Mouse (Mus musculus) lung, embryonic 15.5 days (tissue): Measurements from ENCODE around the gene Slc25a29. TPM values are rescaled to one million over a fixed set of nuclear protein-coding genes. Genes with fewer than 3 reads are reported as not detected.

Experiments
- ATAC-seq: fragments of 200-750 bp; cut with Nextera tagmentation; 2 replicates; pipeline ENCODE4 v1.8.0; 2017; ENCODE audit warnings: moderate number of reproducible peaks, borderline replicate concordance; ENCODE audit not compliant: low FRiP score, low TSS enrichment; ENCODE audit errors: extremely low read depth
- H3K27ac ChIP-seq: fragments of 300-500 bp; sonication (generic); 2 replicates; pipeline ENCODE4 v1.5.1; 2015; ENCODE audit warnings: moderate library complexity, mild to moderate bottlenecking, inconsistent platforms
- H3K27me3 ChIP-seq: fragments of 300-500 bp; sonication (generic); 2 replicates; pipeline ENCODE4 v1.6.1; 2015; ENCODE audit warnings: inconsistent platforms
- H3K36me3 ChIP-seq: fragments of 300-500 bp; sonication (generic); 2 replicates; pipeline ENCODE4 v1.6.1; 2015; ENCODE audit warnings: inconsistent platforms
- H3K4me1 ChIP-seq: fragments of 300-500 bp; sonication (generic); 2 replicates; pipeline ENCODE4 v1.6.1; 2015; ENCODE audit warnings: inconsistent platforms
- H3K4me2 ChIP-seq: fragments of 300-500 bp; sonication (generic); 2 replicates; pipeline ENCODE4 v1.6.1; 2015; ENCODE audit warnings: inconsistent platforms, mild to moderate bottlenecking, moderate library complexity
- H3K4me3 ChIP-seq: fragments of 300-500 bp; sonication (generic); 2 replicates; pipeline ENCODE4 v1.5.1; 2015; ENCODE audit warnings: mild to moderate bottlenecking, inconsistent platforms
- H3K9ac ChIP-seq: fragments of 300-500 bp; sonication (generic); 2 replicates; pipeline ENCODE4 v1.6.1; 2015; ENCODE audit warnings: inconsistent platforms
- H3K9me3 ChIP-seq: fragments of 300-500 bp; sonication (generic); 2 replicates; pipeline ENCODE4 v1.6.1; 2016; ENCODE audit warnings: inconsistent platforms
- WGBS: fragments of 180-500 bp; shearing (Covaris S2); methylation state at CpG from one replicate; pipeline ENCODE4 v1.1.7; 2015; 5-methylcytosine and 5-hydroxymethylcytosine counted together
- polyA plus RNA-seq: library from polyadenylated mRNA; unstranded; fragments of >200 nt; fragmentation: Nextera tagmentation; extraction: Ambion mirVana; gene quantifications from 2 replicates; pipeline ENCODE4 v1.2.1, GENCODE M21; 2015

The Slc25a29 gene
- polyA plus RNA-seq, result 8.0 and 8.6 TPM in 2 replicates

- whole genome bisulfite sequencing, result under 1% methylated on average over 53 of the region's 53 CpGs
- Histone ChIP-seq H3K9ac (peak within 1 kb of the TSS; percentile 85), H3K9me3 (no peaks in the 10 kb centered on the region), H3K4me1 (peaks cover 55% of the 10 kb centered on the region), H3K27me3 (no peaks in the 10 kb centered on the region), H3K4me3 (peak within 1 kb of the TSS; percentile 76), H3K4me2 (peak within 1 kb of the TSS; percentile 94), H3K36me3 (0 out of 2 replicates have a peak, but pooled peaks cover 6% of the 10 kb centered on the region), H3K27ac (peak within 1 kb of the TSS; percentile 90)
- ATAC-seq, result peak; percentile 98
Measured at GRCm38 (mm10) chr12:108835840-108836409, at the start of gene Slc25a29, which contains the start of gene Slc25a47. Gene Slc25a29, minus strand, starts transcription at chr12:108835883. Gene Slc25a47, plus strand, starts transcription at chr12:108836046.

DNA sequence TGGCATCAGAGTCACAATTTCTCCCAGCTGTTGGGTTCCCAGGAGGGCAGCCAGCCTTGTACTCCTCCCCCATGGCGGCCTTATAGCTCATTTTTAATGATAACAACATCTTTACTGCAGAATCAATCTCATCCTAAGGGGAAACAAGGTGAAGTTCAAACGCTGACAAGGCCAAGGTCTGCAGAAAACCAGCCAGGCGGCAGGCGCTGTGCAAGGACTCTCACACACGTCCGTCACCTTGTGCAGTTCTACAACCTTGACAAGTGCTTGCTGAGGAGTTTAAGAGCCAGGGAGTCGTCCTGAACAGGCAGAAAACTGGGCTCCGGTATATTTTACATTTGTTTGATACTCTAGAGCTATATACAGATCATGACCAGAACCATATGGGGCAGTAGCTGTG, 47.1 kb upstream of the Slc25a29 start:
- Histone ChIP-seq H3K4me3 (no peak overlapping the region), H3K27ac (no peak overlapping the region), H3K27me3 (no peaks in the 10 kb centered on the region), H3K4me1 (no peaks in the 10 kb centered on the region), H3K36me3 (peaks cover 68% of the 10 kb centered on the region), H3K4me2 (no peak overlapping the region), H3K9me3 (no peaks in the 10 kb centered on the region), H3K9ac (no peak overlapping the region)
- no peak for ATAC-seq
- 83% methylated on average over 8 of the region's 8 CpGs for WGBS

DNA sequence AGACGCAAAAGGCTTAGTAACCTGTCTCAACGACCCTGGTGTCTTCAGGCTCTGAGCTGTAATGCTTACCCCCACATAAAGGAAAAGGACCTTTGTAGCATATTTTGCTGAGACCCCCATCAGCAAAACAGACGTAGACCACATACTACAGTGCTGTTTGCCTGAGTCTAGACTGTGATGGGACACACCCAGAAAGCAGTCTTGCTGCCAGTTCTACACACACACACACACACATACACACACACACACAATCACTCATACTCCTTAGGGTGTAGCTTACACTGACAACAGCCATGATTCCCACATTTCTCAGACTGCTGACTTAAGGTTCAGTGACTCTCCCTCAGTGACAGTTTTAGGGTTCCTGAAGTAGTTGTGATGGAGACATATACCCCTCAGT, 45.5 kb upstream of the Slc25a29 start:
- 80% methylated on average over 3 of the region's 3 CpGs for WGBS
- Histone ChIP-seq H3K9me3 (no peaks in the 10 kb centered on the region), H3K36me3 (peaks cover 55% of the 10 kb centered on the region), H3K4me1 (no peaks in the 10 kb centered on the region), H3K4me3 (no peak overlapping the region), H3K27me3 (no peaks in the 10 kb centered on the region), H3K9ac (no peak overlapping the region), H3K4me2 (no peak overlapping the region), H3K27ac (no peak overlapping the region)
- ATAC-seq, result no peak

GRCm38 (mm10) chr12:108880606-108881005, 44.9 kb upstream of the Slc25a29 start:
- Histone ChIP-seq H3K9me3 (no peaks in the 10 kb centered on the region), H3K36me3 (peaks cover 53% of the 10 kb centered on the region), H3K4me3 (no peak overlapping the region), H3K9ac (no peak overlapping the region), H3K27me3 (no peaks in the 10 kb centered on the region), H3K4me2 (no peak overlapping the region), H3K4me1 (no peaks in the 10 kb centered on the region), H3K27ac (no peak overlapping the region)
- ATAC-seq, result no peak
- 92% methylated on average over 5 of the region's 5 CpGs for WGBS

DNA sequence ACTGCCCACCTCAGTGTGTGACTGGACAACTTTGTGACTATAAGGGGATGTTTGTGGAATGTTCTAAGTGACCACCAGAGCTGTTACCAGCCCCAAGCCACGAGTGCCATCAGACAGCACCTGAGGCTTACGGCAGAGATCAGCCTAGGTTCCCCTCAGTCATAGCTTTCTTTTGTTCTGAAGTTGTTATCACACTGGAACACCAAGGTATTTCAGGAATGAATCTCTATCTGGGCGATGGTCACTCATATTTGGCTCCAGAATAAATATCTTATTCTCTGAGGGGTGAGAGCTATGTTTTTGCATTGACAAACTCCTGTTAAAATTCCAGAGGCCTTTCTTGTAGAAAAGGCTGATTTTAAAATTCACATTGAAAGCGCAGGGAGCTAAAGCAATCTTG, 43.5 kb upstream of the Slc25a29 start:
- Histone ChIP-seq H3K27me3 (no peaks in the 10 kb centered on the region), H3K27ac (no peak overlapping the region), H3K4me1 (no peaks in the 10 kb centered on the region), H3K9me3 (no peaks in the 10 kb centered on the region), H3K4me3 (no peak overlapping the region), H3K4me2 (no peak overlapping the region), H3K36me3 (peaks cover 55% of the 10 kb centered on the region), H3K9ac (no peak overlapping the region)
- ATAC-seq, result no peak
- 83% methylated on average over 4 of the region's 4 CpGs for WGBS

DNA sequence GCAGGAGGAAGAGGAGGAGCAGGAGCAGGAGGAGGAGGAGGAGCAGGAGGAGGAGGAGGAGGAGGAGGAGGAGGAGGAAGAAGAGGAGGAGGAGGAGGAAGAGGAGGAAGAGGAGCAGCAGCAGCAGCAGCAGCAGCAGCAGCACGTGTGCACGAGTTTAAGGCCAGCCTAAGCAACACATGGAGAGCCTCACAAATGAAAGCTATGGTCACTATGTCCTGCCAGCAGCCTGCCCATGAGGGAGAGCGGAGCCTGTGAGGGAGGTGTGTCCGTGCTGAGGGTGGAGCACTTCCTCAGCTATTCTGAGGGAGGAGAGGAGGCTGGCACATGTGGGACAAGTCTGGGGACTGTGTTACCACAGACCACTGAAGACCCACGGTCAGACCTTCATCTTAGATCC, 37.4 kb upstream of the Slc25a29 start:
- H3K9ac ChIP-seq, result no peak overlapping the region
- no peaks in the 10 kb centered on the region for H3K9me3 ChIP-seq
- ATAC-seq, result no peak
- peaks cover 54% of the 10 kb centered on the region for H3K36me3 ChIP-seq
- H3K4me3 ChIP-seq, result no peak overlapping the region
- H3K4me1 ChIP-seq, result no peaks in the 10 kb centered on the region
- no peak overlapping the region for H3K4me2 ChIP-seq
- H3K27ac ChIP-seq, result no peak overlapping the region
- 62% methylated on average over 5 of the region's 5 CpGs for WGBS
- no peaks in the 10 kb centered on the region for H3K27me3 ChIP-seq

DNA sequence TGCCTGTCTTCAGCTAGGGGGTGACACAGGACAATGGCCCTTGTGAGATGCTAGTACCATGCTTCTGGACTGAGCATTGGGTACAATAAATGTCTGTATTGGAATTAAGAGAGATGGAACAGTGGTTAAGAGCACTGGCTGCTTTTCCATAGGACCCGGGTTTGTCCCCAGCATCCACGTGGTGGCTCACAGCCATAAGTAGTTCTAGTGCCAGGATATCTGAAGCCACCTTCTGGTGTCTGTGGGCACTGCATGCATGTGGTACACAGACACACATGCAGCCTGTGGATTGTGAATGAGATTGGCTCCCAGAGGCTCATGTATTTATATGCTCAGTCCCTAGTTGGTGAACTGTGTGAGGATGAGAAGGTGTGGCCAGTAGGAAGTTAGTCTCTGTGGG, 33.9 kb upstream of the Slc25a29 start:
- no peaks in the 10 kb centered on the region for H3K27me3 ChIP-seq
- peaks cover 1% of the 10 kb centered on the region; the same call in 1 of the 2 replicates for H3K4me1 ChIP-seq
- H3K4me3 ChIP-seq, result no peak overlapping the region
- H3K4me2 ChIP-seq, result no peak overlapping the region
- no peak for ATAC-seq
- H3K9ac ChIP-seq, result no peak overlapping the region
- H3K9me3 ChIP-seq, result no peaks in the 10 kb centered on the region
- H3K36me3 ChIP-seq, result peaks cover 69% of the 10 kb centered on the region
- no peak overlapping the region for H3K27ac ChIP-seq
- 84% methylated on average over 2 of the region's 2 CpGs for WGBS

DNA sequence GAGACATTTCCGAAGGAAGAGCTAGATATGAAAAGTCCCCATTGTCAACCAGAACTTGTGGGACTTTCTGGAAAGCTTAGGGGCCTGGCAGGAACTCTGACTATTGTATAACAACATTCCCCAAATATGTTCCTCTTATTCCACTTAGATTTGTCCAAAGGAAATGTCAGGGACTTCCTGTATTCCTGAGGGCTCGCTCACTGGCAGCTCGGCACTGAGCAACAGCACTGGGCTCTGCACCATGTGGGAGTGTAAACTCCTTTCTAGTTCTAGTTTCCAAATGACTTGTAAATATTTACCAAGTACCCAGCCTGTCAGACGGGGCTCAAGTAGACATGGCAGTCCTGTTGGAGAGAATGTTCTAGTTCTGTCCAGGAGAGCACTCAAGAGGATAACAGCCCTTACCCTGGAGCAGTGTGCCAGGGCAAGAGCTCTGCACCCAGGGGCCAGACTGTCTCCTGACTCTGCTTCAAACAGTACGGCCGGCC, 29.4 kb upstream of the Slc25a29 start:
- Histone ChIP-seq H3K27me3 (no peaks in the 10 kb centered on the region), H3K4me2 (no peak overlapping the region), H3K27ac (peak overlapping the region; percentile 32), H3K9me3 (no peaks in the 10 kb centered on the region), H3K9ac (no peak overlapping the region), H3K4me3 (no peak overlapping the region), H3K36me3 (peaks cover 77% of the 10 kb centered on the region), H3K4me1 (peaks cover 5% of the 10 kb centered on the region; the same call in 1 of the 2 replicates)
- peak; percentile 46; the same call in 1 of the 2 replicates for ATAC-seq
- 57% methylated on average over 6 of the region's 6 CpGs for WGBS

DNA sequence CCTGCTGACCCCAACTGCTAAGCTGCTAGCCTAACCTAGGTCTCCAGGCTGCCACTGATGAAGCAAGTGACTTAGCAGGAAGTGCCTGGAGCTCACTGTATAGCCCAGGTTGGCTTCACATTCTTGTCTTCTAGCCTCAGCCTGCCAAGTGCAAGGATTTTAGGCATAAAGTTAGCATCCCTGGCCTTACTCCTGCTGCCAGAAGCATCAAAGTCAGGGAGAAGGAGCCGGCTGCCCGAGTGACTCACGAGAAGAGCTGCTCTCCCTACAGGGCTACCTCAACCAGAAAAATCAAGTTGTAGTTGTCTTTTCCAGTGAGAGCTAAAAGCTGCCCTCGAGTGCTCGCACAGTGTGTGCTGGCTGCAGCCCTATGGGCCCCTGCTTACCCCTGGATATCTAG, 22.8 kb upstream of the Slc25a29 start:
- no peak overlapping the region for H3K4me3 ChIP-seq
- no peak for ATAC-seq
- H3K4me1 ChIP-seq, result peaks cover 11% of the 10 kb centered on the region
- H3K9ac ChIP-seq, result no peak overlapping the region
- 84% methylated on average over 5 of the region's 5 CpGs for WGBS
- H3K27me3 ChIP-seq, result no peaks in the 10 kb centered on the region
- peaks cover 26% of the 10 kb centered on the region for H3K36me3 ChIP-seq
- no peak overlapping the region for H3K4me2 ChIP-seq
- no peaks in the 10 kb centered on the region for H3K9me3 ChIP-seq
- H3K27ac ChIP-seq, result 0 out of 2 replicates have a peak overlapping the region, but pooled peaks have one; percentile 58

GRCm38 (mm10) chr12:108857589-108858184, 22.0 kb upstream of the Slc25a29 start:
- peaks cover 11% of the 10 kb centered on the region for H3K4me1 ChIP-seq
- no peak overlapping the region for H3K9ac ChIP-seq
- peaks cover 20% of the 10 kb centered on the region for H3K36me3 ChIP-seq
- no peak overlapping the region for H3K4me2 ChIP-seq
- peak overlapping the region; percentile 58 for H3K27ac ChIP-seq
- ATAC-seq, result peak; percentile 70
- H3K27me3 ChIP-seq, result no peaks in the 10 kb centered on the region
- WGBS, result 41% methylated on average over 7 of the region's 7 CpGs
- no peak overlapping the region for H3K4me3 ChIP-seq
- no peaks in the 10 kb centered on the region for H3K9me3 ChIP-seq

GRCm38 (mm10) chr12:108857109-108857508, 21.4 kb upstream of the Slc25a29 start:
- Histone ChIP-seq H3K9ac (no peak overlapping the region), H3K4me1 (peaks cover 11% of the 10 kb centered on the region), H3K4me2 (no peak overlapping the region), H3K4me3 (no peak overlapping the region), H3K9me3 (no peaks in the 10 kb centered on the region), H3K27me3 (no peaks in the 10 kb centered on the region), H3K27ac (peak overlapping the region; percentile 47; the same call in 1 of the 2 replicates), H3K36me3 (peaks cover 15% of the 10 kb centered on the region)
- WGBS, result 75% methylated on average over 7 of the region's 7 CpGs
- no peak for ATAC-seq

GRCm38 (mm10) chr12:108856186-108856585, 20.5 kb upstream of the Slc25a29 start:
- WGBS, result 76% methylated on average over 8 of the region's 8 CpGs
- Histone ChIP-seq H3K9me3 (no peaks in the 10 kb centered on the region), H3K27ac (no peak overlapping the region), H3K4me1 (peaks cover 11% of the 10 kb centered on the region), H3K9ac (no peak overlapping the region), H3K36me3 (peaks cover 8% of the 10 kb centered on the region), H3K4me2 (no peak overlapping the region), H3K4me3 (no peak overlapping the region), H3K27me3 (no peaks in the 10 kb centered on the region)
- no peak for ATAC-seq
